Mouse (Mus musculus) activated CD4-positive, CD25-positive, alpha-beta regulatory T cell (primary cell): Measurements from ENCODE around the gene Zfp512. TPM values are rescaled to one million over a fixed set of nuclear protein-coding genes. Genes with fewer than 3 reads are reported as not detected.

Experiments
- polyA plus RNA-seq, 2 experiments: library from polyadenylated mRNA; unstranded; fragments of 100-300 nt; shearing (Covaris generic); gene quantifications; one replicate each; pipeline ENCODE4 v1.2.1; 2017

The Zfp512 gene
- polyA plus RNA-seq: 10 to 100 TPM; 37.3 to 46.1 TPM

GRCm38 (mm10) chr5:31451878-31452561 lies at the start of gene Zfp512:
TSS of gene Zfp512 (plus strand) at chr5:31452431.

GRCm38 (mm10) chr5:31485440-31485839 lies 33.2 kb downstream of the Zfp512 start, which contains the start of gene 4930548H24Rik:
TSS of gene 4930548H24Rik (plus strand) at chr5:31485740.

GRCm38 (mm10) chr5:31494513-31495297 lies 42.5 kb downstream of the Zfp512 start, which contains the start of gene Gpn1:
TSS of gene Gpn1 (plus strand) at chr5:31494741.

GRCm38 (mm10) chr5:31526354-31527116 lies 74.3 kb downstream of the Zfp512 start, which contains the start of gene Slc4a1ap:
TSS of gene Slc4a1ap (plus strand) at chr5:31526995.

GRCm38 (mm10) chr5:31527707-31528106 lies 75.5 kb downstream of the Zfp512 start, which contains the start of gene Supt7l:
TSS of gene Supt7l (minus strand) at chr5:31527807.

Other genes with a start within 250 kb of the Zfp512 start
- gene Ppm1g, start 231.7 kb upstream of the Zfp512 start, polyA plus RNA-seq: 100 to 1,000 TPM; 141 to 145 TPM
- 100 to 1,000 TPM; 167 to 175 TPM for gene Nrbp1, start 211.6 kb upstream of the Zfp512 start, polyA plus RNA-seq
- under 1 TPM; 0.33 to 0.61 TPM for gene Gm9970, start 211.2 kb upstream of the Zfp512 start, polyA plus RNA-seq
- gene Krtcap3, start 200.7 kb upstream of the Zfp512 start, polyA plus RNA-seq: 10 to 100 TPM; 36.3 to 71.9 TPM
- 1 to 10 TPM; 3.4 to 5.1 TPM for gene Ift172, start 161.3 kb upstream of the Zfp512 start, polyA plus RNA-seq
- under 1 TPM in 1 of 2 experiments, not detected in 1; 0.41 TPM for gene Fndc4, start 156.4 kb upstream of the Zfp512 start, polyA plus RNA-seq
- gene Gckr, start 155.0 kb upstream of the Zfp512 start, polyA plus RNA-seq: under 1 TPM in 1 of 2 experiments, not detected in 1; 0.55 TPM
- gene 4930548H24Rik, start 33.3 kb downstream of the Zfp512 start, polyA plus RNA-seq: under 1 TPM in 1 of 2 experiments, not detected in 1; 0.77 TPM
- 10 to 100 TPM; 27.0 to 27.4 TPM for gene Gpn1, start 42.3 kb downstream of the Zfp512 start, polyA plus RNA-seq
- gene Slc4a1ap, start 74.6 kb downstream of the Zfp512 start, polyA plus RNA-seq: 10 to 100 TPM; 42.9 to 49.5 TPM
- 10 to 100 TPM; 24.3 to 26.9 TPM for gene Supt7l, start 75.4 kb downstream of the Zfp512 start, polyA plus RNA-seq
- 100 to 1,000 TPM; 233 to 297 TPM for gene Mrpl33, start 144.5 kb downstream of the Zfp512 start, polyA plus RNA-seq
- gene Rbks, start 245.2 kb downstream of the Zfp512 start, polyA plus RNA-seq: 10 to 100 TPM; 20.3 to 23.8 TPM
- gene Babam2, start 245.3 kb downstream of the Zfp512 start, polyA plus RNA-seq: 10 to 100 TPM; 48.4 to 55.5 TPM